Mouse (Mus musculus): ENCODE data around the gene Gpatch3. TPM values are rescaled to one million over a fixed set of nuclear protein-coding genes. Genes with fewer than 3 reads are reported as not detected.

Gene Gpatch3
- polyA plus RNA-seq, 1 experiment = 7.9 TPM

DNA sequence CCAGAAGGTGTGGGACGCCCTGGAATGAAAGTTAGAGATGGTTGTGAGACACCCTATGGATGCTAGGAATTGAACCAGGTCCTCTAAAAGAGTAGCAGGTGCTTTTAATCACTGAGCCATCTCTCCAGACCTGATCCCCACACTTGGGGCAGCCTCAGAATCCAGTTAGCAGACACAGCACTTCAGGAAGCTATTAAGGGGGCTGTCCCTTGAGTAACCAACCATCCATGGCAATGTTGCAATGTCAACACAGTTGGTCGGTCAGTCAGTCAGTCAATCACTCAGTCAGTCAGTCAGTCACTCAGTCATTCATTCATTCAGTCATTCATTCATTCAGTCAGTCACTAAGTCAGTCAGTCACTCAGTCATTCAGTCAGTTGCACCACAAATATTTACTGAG lies 54.0 kb downstream of the Gpatch3 start:
- no peak for DNase-seq
- Histone ChIP-seq H3K36me3 (ENCODE audit: control insufficient read depth, insufficient read depth, low read length) (peaks cover 4% of the 10 kb centered on the region; the same call in 1 of the 2 replicates), H3K27ac (ENCODE audit: control insufficient read depth, insufficient read depth, low read length) (no peak overlapping the region)

DNA sequence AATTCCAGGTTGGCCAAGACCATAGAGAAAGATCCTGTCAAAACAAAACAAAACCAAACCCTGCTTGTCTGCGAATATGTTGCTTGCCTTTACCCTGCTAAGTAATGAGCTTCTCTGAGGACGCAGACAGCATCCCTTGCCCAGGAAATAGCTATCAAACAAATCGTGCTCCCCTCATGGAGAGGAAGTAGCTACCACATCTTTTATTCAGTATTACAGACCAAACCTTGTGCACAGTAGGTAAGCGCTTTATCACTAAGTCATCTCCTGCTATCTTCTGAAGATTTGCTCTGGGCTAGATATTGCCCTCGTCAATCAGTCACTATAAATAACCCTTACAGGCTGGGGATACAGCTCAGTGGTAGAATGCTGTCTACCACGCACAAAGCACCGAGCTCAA lies 54.6 kb downstream of the Gpatch3 start:
- no peak for TF ChIP-seq POLR2A (IDR thresholded peaks at IDR 0.05; ENCODE audit: control insufficient read depth, extremely low read depth, insufficient read depth, low read length, poor library complexity)
- TF ChIP-seq CTCF (IDR thresholded peaks at IDR 0.05; ENCODE audit: borderline replicate concordance, control insufficient read depth, extremely low read depth, insufficient read depth, low read length, poor library complexity) = no peak
- WGBS = 34% methylated on average over 7 of the region's 7 CpGs
- DNase-seq = no peak
- Histone ChIP-seq H3K36me3 (ENCODE audit: control insufficient read depth, insufficient read depth, low read length) (peaks cover 4% of the 10 kb centered on the region; the same call in 1 of the 2 replicates), H3K27me3 (ENCODE audit: control insufficient read depth, insufficient read depth, low read length) (no peaks in the 10 kb centered on the region), H3K27ac (ENCODE audit: control insufficient read depth, insufficient read depth, low read length) (0 out of 2 replicates have a peak overlapping the region, but pooled peaks have one; percentile 18), H3K4me1 (replicated peaks; ENCODE audit: control insufficient read depth, insufficient read depth, low read length) (peaks cover 64% of the 10 kb centered on the region), H3K4me3 (ENCODE audit: control insufficient read depth, insufficient read depth, low read length) (no peak overlapping the region)

More for the DNA sequence above, 54.0 kb downstream of the Gpatch3 start:
- Histone ChIP-seq H3K4me1 (replicated peaks; ENCODE audit: control insufficient read depth, insufficient read depth, low read length) (peaks cover 67% of the 10 kb centered on the region), H3K4me3 (ENCODE audit: control insufficient read depth, insufficient read depth, low read length) (no peak overlapping the region), H3K27me3 (ENCODE audit: control insufficient read depth, insufficient read depth, low read length) (no peaks in the 10 kb centered on the region)
- 94% methylated on average over 2 of the region's 2 CpGs for WGBS
- TF ChIP-seq POLR2A (IDR thresholded peaks at IDR 0.05; ENCODE audit: control insufficient read depth, extremely low read depth, insufficient read depth, low read length, poor library complexity) (no peak), CTCF (IDR thresholded peaks at IDR 0.05; ENCODE audit: borderline replicate concordance, control insufficient read depth, extremely low read depth, insufficient read depth, low read length, poor library complexity) (no peak)

DNA sequence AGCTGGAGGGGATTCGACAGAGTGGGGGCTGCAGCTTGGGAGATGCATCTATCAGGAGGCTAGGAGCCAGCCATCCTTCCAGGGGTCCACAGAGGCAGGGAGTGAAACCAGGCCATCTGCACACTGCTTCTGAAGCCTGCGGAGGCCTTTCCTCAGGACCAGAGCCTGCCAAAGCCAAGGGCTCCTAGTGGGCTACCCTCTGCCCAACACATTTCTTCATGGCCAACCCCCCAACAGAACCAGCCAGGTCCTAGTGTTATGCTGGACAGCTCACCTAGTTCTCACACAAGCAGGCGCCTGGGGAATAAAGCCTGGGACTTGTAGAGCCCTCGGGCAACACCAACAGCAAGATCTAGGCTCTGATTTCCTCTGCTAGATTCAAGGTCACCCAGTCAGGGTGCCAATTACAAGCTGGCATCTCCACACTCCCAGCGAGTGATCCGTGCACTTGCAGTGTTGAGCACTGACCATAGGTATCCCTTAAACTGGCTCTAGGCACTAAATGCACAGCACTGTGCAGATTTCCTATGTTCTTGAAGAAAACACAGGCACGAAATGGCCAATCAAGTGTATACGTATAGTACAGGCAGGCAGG lies 55.9 kb downstream of the Gpatch3 start:
- no peak for DNase-seq
- no peak for TF ChIP-seq CTCF (IDR thresholded peaks at IDR 0.05; ENCODE audit: borderline replicate concordance, control insufficient read depth, extremely low read depth, insufficient read depth, low read length, poor library complexity)
- TF ChIP-seq POLR2A (IDR thresholded peaks at IDR 0.05; ENCODE audit: control insufficient read depth, extremely low read depth, insufficient read depth, low read length, poor library complexity) = no peak
- Histone ChIP-seq H3K27ac (ENCODE audit: control insufficient read depth, insufficient read depth, low read length) (no peak overlapping the region), H3K4me3 (ENCODE audit: control insufficient read depth, insufficient read depth, low read length) (no peak overlapping the region), H3K36me3 (ENCODE audit: control insufficient read depth, insufficient read depth, low read length) (peaks cover 4% of the 10 kb centered on the region; the same call in 1 of the 2 replicates), H3K4me1 (replicated peaks; ENCODE audit: control insufficient read depth, insufficient read depth, low read length) (peaks cover 52% of the 10 kb centered on the region), H3K27me3 (ENCODE audit: control insufficient read depth, insufficient read depth, low read length) (no peaks in the 10 kb centered on the region)
- WGBS = 92% methylated on average over 8 of the region's 8 CpGs

DNA sequence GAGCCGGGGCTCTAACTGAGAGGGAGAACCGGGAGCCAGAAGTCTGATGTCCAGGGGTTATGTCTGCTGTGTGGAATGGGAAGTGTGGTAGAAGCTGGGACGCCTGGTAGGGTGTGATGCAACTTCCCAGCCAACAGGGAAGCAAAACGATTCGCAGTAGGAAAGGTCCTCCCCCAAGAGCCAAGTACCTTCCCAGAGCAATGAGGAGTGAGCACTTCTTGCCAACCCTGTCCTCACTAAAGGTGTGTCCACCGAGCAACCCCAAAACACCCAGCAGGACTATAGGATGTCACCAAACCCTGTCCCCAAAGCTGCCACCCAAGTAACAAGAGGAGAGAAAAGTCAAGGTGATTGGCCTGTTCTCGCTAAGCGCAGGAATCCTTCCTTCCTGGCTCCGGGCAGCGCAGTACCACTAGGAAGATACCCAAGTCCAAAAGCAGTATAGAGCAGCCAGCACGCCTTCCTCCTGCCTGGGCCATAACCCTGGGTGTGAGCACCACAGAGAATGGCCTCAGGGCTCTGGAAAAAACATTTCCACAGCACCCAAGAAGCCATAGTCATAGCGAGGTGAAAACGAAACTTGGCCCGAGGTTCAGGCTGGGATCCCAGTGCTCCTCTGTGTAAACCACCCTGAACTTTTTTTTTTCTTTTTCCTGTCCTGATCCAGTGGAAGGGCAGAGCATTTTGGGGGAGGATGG lies 56.7 kb downstream of the Gpatch3 start:
- no peaks in the 10 kb centered on the region for H3K27me3 ChIP-seq (ENCODE audit: control insufficient read depth, insufficient read depth, low read length)
- peaks cover 44% of the 10 kb centered on the region for H3K4me1 ChIP-seq (replicated peaks; ENCODE audit: control insufficient read depth, insufficient read depth, low read length)
- H3K4me3 ChIP-seq (ENCODE audit: control insufficient read depth, insufficient read depth, low read length) = peak overlapping the region; percentile 43
- 51% methylated on average over 14 of the region's 14 CpGs for whole genome bisulfite sequencing
- TF ChIP-seq CTCF (IDR thresholded peaks at IDR 0.05; ENCODE audit: borderline replicate concordance, control insufficient read depth, extremely low read depth, insufficient read depth, low read length, poor library complexity) (no peak), POLR2A (IDR thresholded peaks at IDR 0.05; ENCODE audit: control insufficient read depth, extremely low read depth, insufficient read depth, low read length, poor library complexity) (no peak)
- H3K27ac ChIP-seq (ENCODE audit: control insufficient read depth, insufficient read depth, low read length) = peak overlapping the region; percentile 30; the same call in 1 of the 2 replicates
- no peak for DNase-seq
- H3K36me3 ChIP-seq (ENCODE audit: control insufficient read depth, insufficient read depth, low read length) = peaks cover 4% of the 10 kb centered on the region; the same call in 1 of the 2 replicates

DNA sequence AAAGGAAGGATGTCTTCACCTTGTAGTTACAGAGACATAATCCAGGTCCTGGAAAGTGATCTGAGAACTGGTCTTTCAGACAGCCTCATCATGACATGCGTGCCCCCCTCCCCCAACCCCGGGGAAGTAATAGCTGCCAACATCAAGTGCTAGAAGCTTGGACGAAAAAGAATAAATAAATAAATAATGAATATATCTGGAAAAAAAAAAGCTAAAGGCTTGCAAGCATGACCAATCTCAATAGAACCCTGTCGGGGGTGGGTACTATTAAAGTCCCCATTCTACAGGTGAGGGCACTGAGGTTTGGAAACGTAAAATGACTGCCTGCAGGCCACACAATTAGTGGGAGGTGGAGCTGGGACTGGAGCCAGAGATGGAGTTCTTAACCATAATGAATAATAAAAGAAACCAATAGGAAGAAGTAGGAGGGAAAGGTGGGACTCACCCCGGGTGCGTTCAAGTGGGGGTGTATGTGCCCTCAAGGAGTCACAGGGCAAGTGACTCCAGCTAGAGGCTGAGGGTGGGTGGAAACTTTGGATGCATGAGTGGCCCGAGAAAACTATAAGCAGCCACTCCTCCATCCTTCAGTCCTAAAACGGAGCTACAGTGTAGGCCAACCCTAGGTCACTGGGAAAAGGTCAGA lies 57.3 kb downstream of the Gpatch3 start:
- no peak for DNase-seq

More for the DNA sequence above, 57.3 kb downstream of the Gpatch3 start:
- WGBS = 17% methylated on average over 9 of the region's 9 CpGs
- Histone ChIP-seq H3K36me3 (ENCODE audit: control insufficient read depth, insufficient read depth, low read length) (peaks cover under 1% of the 10 kb centered on the region; the same call in 1 of the 2 replicates), H3K27me3 (ENCODE audit: control insufficient read depth, insufficient read depth, low read length) (no peaks in the 10 kb centered on the region), H3K4me1 (replicated peaks; ENCODE audit: control insufficient read depth, insufficient read depth, low read length) (peaks cover 37% of the 10 kb centered on the region), H3K27ac (ENCODE audit: control insufficient read depth, insufficient read depth, low read length) (peak overlapping the region; percentile 57; the same call in 1 of the 2 replicates), H3K4me3 (ENCODE audit: control insufficient read depth, insufficient read depth, low read length) (peak overlapping the region; percentile 70)
- TF ChIP-seq POLR2A (IDR thresholded peaks at IDR 0.05; ENCODE audit: control insufficient read depth, extremely low read depth, insufficient read depth, low read length, poor library complexity) (no peak), CTCF (IDR thresholded peaks at IDR 0.05; ENCODE audit: borderline replicate concordance, control insufficient read depth, extremely low read depth, insufficient read depth, low read length, poor library complexity) (no peak)
